Mouse (Mus musculus) CH12F3 (cell line): ENCODE data around the gene Evi5.

Source experiments
- in situ Hi-C: fragments of 300-500 bp; cut with MboI; formaldehyde crosslinking; loops from 2 replicates; pipeline ENCODE4 v1.14.3; 2020; ENCODE audit warnings: low sequenced_read_pairs

Gene Evi5

DNA sequence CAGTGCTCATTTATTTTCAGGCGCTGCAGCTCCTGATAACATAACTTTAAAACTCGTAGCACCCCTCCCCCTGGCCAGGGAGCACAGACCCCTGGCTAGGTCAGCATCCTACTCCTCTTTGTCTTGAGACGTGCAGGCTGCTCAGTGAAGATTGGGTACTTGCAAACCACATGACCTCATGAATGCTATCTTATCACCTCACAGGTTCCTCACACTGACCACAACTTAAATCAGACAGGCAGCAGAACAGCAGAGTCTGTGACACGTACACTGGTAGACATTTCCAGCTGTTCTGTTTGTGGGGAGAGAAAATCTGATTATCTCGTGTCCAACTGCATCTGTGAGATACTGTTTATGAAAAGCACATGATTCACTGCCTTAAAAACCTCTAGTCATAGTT, 115.8 kb downstream of the Evi5 start:
- in situ Hi-C loops: no loop called here

DNA sequence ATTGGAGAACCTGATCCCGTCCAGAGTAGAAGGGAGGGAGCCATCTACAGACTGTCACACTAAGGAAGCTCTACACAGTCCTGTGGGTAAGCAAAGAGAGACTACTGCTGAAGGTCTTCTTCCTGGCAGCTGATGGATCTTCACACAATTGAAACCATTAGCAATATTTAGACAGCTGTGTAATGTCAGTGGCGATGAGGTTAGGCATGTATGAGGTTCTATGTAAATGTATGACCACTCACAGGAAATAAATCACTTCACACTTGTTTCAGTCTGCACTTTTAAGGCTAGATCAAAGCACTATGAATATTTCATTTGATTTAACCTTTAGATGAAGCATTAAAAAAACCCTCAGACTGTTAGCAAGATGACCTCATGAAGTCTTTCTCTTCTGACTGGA, 118.8 kb downstream of the Evi5 start:
- in situ Hi-C loops: no loop called here

DNA sequence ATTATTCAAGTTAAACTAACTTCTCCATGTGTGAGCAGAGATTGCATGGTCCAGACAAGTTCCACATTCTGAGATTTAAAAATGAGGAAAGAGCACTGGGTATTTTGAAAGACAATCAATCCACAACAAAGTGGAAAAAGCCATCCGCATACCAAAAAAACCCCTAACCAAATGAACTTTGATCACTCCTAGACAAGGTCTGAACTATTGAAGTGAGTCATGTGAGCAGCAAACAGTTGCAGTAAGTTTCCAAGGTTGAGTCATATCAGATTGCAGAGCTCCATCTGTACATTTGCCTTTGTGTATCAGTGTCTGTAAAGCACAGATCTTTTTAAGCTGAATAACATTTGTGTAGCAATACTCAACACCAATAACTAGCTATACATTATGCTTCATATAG, 120.2 kb downstream of the Evi5 start:
- in situ Hi-C loops: no loop called here

DNA sequence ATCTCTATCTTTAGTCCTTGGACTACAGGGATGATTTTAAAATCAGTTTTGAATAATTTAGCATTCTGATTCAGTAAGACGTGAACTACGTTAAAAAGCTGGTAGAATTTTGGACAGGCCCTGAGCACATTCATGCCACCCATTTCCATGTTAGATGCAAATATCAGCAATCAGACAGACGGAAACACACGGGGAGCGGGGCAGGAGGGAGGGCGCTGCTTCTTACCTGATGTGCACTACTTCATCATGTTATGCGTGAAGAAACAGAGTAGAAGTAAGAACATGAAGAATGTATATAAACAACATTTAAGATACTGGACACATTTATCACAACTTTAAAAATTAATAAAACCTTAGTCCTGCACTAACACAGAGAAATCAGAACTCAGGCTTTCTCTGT, 121.3 kb downstream of the Evi5 start:
- in situ Hi-C loops: no loop called here

DNA sequence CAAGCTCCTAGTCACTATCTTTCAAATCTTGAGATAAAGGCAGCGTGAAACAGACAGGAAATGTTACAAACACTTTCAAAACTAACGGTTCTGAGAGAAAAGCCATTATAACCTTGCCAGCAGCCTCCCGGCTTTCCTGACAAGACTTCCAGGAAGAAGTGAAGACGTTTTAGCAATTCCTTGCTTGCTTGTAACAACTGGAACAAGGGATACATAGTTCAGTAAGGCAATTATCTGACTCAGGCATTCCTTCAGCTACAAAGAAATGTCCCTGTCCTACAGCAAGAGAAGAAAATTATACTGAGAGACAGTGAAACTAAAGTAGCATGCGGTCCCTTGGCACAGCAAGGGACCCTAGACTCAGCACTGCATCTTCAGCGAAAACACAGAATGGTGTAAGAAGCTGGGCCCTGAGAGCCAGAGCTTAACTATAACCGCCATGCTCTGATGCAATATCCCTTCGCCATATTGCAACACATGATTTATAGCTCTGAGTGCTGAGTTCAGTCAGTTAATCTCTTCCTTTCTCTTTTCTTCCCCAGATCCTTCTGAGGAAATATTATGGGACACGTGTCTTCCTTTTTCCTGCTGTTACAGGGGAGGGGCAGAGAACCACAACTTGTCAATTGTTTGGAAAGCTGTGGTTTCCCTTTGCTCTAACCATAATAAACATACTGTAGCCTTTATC, 125.5 kb downstream of the Evi5 start:
- in situ Hi-C loops: no loop called here

DNA sequence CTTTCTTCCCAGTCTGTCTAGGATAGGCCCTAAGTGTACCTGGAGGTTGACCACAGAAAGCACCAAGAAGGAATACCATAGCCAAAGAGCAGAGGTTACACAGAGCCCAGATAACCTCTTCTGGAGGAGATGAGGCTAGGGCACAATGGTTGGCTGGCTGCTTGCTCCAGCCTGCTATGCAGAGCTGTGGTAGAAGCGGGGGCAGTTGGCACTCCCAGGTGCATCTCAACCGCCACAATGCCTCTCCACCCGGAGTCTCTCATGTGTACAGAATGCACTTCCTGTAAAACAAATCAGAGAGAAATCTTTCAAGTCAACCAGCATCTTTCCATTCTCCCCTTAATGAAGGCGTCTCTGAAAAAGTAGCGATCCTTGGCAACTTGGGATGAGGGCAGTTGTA, 135.9 kb downstream of the Evi5 start:
- in situ Hi-C loops: no loop called here

DNA sequence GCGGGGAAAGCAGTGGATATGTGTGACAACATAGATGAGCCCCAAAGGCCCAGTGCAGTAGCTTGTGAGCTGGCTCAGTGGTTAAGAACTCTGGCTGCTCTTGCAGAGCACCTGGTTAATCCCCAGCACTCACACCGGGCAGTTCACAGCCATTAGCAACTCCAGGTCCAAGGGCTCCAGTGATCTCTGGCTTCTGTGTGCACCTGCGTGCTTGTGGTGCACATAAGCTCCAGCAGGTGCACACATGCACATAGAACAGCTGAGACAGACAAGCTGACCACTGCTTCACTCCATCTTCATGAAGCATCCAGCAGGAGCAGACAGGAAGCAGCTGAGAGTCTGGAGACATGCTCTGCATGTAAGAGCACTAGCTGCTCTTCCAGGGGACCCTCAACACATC, 136.6 kb downstream of the Evi5 start:
- in situ Hi-C loops: no loop called here

DNA sequence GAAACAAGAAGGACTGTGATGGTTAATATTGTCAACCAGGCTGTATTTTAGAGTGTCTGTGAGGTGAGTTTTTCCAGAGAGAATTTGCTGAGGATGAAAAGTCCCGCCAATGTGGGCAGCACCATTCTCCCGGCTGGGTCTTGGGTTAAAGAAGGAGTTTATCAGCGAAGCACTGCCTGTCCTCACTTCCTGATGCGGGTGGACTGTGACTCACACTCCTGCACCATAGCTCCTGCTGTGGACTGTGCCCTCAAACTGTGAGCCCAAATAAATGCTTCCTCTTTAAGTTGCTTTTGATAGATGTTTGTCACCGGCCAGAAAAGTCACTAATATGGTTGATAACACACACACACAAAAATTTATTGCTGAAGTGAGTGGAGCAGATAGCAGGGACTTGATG, 138.7 kb downstream of the Evi5 start:
- in situ Hi-C loops: no loop called here

DNA sequence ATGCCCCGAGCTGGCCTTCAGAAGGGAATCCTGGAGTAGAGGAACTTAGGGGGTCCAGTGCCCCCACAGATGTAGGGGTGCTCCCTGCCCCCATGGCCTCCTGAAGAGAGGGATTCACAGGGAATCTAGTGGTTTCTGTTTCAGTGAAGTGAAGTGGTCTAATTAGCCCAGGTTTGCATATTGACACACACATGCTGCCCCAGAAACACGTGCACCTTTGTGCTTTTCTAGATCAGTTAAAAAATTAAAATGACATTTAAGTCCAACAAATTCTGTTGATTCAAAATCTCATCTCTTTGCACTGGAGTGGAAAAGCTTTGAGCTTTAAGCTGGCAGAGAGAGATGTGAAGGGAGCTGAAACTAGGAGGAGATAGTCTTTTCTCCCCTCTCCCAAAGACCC, 143.1 kb downstream of the Evi5 start:
- in situ Hi-C loops: no loop called here

DNA sequence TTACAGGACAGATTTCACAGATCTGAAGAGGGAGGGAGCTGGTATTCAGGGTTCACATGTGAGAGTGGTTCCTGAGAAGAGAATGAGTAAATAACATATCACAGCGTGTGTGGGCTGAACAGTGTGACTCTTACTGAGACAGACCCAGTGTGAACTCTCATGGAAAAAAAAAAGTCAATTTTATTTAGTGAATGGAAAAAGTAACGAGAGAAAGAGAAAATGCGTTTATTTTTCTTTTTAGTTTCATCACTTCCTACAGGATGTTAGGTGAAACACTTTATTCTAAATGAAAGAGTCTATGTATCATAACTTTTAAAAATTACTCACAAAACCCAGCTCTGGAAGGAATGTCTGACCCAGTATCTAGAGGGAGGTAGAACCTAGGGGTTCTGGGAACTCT, 143.5 kb downstream of the Evi5 start:
- in situ Hi-C loops: no loop called here

DNA sequence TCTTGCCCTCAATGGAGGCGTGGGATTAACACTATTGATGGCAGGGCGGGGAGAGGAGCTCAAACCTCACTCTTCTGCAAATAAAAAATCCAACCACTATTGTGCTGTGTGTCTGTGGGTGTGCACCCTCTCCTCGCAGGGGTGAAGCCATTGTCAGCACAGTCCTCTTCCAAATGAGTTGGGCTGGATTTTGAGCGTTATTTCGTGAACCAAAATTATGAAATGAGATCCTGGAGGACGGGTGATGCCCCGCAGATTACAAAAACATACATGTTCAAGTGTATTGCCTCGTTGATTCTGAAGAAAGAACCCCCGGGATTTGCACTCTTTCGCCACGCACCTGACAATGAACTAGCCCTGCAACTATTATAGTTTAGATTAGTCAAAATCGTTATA, 147.9 kb downstream of the Evi5 start:
- in situ Hi-C loops: no loop called here

DNA sequence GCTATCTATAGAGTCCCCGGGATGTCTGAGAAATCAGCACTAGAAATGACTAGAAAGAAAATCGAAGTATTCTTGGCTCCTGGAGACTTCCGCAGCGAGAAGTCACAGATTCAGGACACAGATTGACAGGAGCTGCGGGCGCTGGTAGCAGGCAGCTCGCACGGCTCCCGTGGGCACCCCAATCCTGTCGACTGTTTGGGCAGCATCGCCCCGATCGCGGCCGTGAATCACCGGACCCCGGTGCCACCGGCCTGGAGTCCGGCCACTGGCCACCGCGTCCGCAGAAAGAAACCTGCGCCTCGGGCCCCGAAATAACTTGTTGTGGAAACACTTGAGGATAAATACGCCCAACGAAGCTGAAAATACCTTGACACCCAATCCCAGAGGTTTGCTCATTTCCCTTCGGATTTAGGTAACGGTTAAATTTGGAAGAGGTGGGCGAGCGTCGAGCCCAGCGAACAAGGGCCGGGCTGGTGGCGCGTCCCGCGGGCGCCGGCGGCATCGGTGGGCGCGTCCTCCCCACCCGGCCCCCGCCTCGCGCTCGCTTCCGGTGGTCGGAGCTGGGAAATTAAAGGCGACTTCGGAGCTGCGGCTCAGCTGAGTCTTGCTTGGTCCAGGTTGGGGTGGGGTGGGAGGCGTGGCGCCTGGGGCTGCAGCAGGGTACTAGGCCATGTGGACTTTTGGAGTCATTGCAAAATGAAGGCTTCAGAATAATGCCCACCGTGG, 148.5 kb downstream of the Evi5 start:
- in situ Hi-C loops: no loop called here

DNA sequence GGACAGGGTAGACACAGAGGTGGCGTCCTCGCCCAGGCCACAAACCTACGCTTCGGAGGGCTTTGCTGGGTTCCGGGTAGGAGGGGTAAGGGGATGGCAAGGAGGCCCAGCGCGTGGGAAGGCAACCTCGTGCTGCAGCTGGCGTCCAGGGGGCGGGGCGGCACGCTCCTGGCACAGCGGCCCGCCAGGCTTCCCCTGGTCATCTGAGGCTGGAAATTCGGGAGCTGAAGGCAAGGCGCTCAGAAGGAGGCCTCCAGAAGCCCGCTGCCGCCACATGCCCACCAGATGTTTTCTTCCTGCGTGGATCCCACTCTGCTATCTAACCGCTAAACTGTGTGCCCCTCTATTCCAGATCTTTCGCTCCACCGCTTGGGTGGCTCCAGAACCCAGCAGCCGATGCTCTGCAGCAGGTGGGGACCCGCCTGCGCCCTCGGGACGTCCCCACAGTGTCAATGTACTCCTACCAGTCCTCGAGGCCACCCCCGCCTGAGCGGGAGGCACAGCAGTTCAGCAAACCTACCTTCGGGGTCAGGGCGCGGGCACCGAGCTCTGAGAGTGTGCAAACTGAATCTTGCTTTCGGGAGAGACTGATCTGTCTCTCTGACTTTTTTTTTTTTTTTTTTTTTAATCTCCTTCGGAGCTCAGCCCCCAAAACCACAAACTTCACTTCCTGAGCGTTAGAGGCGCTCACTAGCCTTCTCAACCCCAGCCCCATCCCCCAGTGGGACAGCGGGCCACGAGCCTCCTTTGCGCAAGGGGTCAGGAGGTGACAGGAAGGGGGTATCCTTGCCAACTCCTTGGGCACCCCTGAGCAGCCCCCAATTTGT, 149.3 kb downstream of the Evi5 start, which contains the start of gene Gfi1:
TSS of gene Gfi1 (minus strand) at position 602 of the 827 bp plus-strand sequence.
- in situ Hi-C loops: no loop called here

DNA sequence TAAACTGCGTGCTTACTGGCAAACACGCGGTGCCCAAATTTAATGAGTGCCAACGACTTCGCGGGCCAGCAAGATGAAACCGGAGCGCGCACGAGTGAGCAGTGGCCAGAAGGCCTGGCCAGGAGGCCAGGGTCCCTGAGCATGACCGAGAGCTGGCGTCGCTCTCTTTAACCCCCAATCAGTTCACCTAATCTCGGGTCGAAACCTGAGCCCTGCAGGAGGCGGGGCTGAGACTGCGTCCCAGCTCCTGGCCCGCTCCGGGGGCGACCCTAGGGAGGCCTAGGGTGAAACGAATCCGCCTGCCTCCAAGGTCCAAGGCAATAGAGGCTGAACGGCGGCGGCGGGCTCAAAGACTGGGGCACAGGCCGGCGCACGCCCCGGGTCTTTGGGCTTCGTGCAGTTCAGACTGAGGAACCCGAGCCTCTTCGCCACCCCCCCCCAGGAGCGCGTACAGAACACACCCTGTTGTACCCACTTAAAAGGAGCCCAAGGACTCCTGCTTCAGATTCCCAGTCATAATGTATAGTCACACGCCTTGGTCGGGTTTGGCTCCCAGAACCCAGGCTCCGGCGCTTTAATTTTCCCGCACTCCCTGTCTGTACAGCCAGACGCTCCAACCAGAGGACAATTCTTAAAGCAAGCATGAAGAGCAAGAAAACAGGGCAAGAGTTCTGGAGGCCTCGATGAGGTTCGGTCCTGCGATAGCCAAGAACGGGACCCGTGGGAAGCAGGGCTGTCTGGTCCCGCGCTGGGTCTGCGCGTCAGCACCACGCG, 150.1 kb downstream of the Evi5 start:
- in situ Hi-C loops: no loop called here

DNA sequence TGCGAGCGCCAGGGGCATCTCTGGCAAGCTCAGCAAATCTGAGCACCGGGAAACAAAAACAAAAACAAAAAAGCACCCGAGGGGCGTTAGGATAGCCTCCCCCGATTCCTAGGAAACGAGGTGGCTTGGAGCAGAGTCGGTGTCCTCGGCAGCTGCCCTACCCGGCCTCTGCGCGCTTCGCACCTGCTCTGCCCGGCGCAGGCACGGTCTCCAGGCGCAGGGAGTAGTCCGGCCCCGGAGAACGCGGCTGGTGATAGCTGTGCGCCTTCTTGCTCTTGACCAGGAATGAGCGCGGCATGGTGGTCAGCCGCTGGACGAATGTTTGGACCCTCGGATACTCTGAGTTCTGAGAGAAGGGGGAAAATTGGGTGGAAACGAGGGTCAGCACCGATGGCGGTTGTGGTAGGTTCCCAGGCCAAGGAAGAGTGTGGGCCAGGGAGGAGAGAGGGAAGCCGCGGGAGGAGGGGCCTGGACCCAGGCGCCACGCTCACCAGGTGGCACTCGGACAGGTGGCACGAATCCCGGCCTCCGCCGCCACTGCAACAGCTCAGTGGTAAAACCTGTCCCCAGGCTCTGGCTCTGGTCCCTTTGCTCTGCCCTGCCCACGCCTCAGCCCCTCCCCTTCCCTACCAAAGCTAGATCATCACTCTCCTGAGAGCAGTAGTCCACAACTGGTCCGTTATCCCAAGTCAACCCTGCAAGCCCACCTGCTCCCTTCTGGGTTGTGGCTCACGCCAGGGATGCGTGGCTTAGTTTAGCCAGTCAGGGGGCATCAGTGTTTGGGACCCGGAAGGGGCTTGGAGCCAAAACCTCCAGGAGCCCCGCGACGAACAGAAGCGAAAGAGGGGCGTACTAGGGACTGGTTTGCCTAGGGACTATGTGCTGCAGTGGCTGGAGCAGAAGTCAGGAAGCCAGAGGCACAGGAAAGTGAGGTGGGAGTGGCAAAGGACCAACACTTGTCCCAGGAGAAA, 151.1 kb downstream of the Evi5 start:
- in situ Hi-C loops: no loop called here

DNA sequence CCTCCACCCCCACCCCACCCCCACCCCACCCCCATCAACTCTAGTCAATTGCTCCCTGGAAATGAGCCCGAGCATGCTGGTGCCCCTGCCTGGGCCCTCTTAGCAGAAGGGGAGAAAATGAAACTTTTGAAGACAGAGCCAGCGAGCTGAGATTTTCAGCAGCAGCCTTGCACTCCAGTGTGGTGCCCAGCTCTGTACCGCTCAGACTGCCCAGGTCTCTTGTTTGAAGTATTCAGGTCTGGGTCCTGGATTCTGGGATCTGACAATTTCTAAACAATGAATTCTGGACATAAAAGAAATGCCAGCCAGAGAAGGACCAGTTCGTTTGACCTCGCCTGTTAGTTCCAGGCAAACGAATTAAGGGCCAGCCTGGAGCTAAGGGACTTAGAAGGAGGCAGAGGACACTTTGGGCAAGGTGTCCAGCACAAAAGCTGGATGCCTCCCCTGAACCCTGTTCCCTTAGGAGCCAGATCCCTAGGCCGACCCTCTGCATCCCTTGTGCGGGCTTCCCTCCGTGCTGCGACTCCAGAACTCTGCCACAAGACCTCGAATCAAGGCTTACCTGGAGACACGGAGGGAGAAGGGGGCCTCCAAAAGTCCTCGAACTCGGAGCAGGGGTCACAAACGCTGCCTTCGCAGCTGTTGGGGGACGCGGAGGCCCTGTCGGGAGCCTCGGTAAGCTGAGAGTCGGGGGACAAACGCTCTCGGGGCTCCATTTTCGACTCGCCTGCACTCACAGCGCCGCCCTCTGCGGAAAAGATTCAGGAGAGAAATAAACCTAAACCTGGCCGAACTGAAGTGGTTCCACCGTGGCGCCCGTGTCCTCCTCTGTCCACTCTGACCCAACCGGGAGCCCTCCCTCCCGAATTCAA, 152.0 kb downstream of the Evi5 start:
- in situ Hi-C loops: no loop called here

DNA sequence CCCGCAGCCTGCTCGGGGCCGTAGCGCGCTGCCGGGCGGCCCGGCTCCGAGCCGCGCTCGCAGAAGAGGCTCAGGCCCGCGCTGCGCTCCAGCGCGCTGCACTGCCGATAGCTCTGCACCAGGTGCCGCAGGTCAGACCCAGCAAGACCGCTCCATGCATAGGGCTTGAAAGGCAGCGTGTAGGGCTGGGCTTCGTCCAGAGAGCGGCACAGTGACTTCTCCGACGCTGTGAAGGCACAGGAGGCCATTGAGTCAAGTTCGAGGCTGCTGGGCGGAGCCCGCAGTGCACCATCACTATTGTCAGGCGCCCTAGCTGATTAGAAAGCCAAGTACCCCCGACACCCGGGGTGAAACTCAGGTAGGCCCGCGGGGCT, 153.3 kb downstream of the Evi5 start:
- in situ Hi-C loops: no loop called here

DNA sequence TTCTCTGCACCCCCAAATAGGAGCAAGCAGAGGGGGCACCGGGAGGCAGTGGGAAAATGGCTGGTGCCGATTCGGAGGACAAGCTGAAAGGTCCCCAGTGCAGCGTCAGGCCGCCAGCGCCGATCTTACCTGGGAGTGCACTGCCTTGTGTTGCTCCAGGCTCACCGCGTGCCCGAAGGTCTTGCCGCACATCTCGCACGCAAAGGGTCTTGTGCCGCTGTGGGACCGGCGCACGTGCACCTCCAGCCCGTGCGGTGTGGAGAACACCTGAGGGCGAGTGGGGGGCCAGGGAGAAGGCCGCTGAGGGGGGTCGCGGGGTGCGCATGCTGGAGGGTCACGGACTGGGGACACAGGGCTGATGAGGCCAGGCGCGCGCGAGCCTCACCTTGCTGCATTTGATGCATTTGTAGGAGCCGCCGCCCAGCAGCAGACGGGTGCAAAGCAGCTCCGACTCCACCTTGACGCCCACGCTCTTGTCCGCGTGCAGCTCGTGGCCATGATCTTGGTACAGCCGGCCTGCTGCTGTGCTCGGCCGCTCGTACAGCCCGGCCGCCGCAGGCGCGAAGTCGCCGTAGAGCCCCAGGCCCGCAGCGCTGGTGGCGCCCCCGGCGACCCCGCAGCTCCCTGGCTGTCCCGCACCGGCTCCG, 153.8 kb downstream of the Evi5 start:
- in situ Hi-C loops: no loop called here

DNA sequence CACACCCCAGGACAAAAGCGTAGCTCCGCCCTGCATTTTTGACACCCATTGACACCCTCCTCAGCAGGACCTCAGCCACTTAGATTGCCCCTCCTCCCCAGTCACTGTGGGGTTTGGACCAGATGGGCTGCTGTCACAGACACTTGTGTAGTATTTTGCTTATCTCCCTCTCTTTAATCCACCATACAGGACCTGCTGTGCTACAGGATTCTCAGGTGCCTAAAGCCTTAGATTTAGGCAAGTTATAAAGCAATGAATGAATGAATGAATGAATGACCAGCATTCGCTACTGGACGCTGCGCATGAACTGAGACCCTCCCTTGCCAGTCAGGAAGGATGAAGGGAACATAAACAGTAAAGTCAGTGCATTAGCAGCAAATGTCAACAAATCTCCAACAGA, 154.4 kb downstream of the Evi5 start:
- in situ Hi-C loops: no loop called here
